Mouse (Mus musculus) brown adipose tissue, adult 24 weeks (tissue): ENCODE data around the gene Tfcp2. TPM values are rescaled to one million over a fixed set of nuclear protein-coding genes. Genes with fewer than 3 reads are reported as not detected.

Source experiments
- H3K27ac ChIP-seq: fragments of 200-500 bp; replicated peaks from 2 replicates; pipeline ENCODE4 v1.5.1; 2012; ENCODE audit warnings: low read depth, mild to moderate bottlenecking, low read length
- H3K4me1 ChIP-seq: fragments of 200-500 bp; 2 replicates; pipeline ENCODE4 v1.6.1; 2012; ENCODE audit warnings: low read length, mixed read lengths; ENCODE audit not compliant: control insufficient read depth, insufficient read depth, insufficient read length
- H3K4me3 ChIP-seq: fragments of 200-500 bp; 2 replicates; pipeline ENCODE4 v1.5.1; 2012; ENCODE audit warnings: low read depth, mild to moderate bottlenecking, low read length, moderate library complexity; ENCODE audit not compliant: insufficient read depth
- polyA plus RNA-seq: library from polyadenylated mRNA; stranded (reverse); fragments of >200 nt; gene quantifications from 2 replicates; pipeline ENCODE4 v1.2.4, GENCODE M21; 2012; ENCODE audit not compliant: missing spikeins, insufficient read depth, insufficient read length

Tfcp2 gene
- polyA plus RNA-seq = 7.2 and 11.7 TPM in 2 replicates

GRCm38 (mm10) chr15:100551326-100552307 is at the start of gene Tfcp2:
Gene Tfcp2, minus strand, starts transcription at chr15:100552008.
- Histone ChIP-seq H3K4me1 (no peaks in the 10 kb centered on the region), H3K4me3 (peak within 1 kb of the TSS; percentile 76), H3K27ac (peak within 1 kb of the TSS; percentile 74)

- no peak overlapping the region for H3K27ac ChIP-seq
- no peaks in the 10 kb centered on the region for H3K4me1 ChIP-seq
- H3K4me3 ChIP-seq = peak overlapping the region; percentile 88
Measured at GRCm38 (mm10) chr15:100600696-100601272, 49.0 kb upstream of the Tfcp2 start.

GRCm38 (mm10) chr15:100600047-100600695 is 48.4 kb upstream of the Tfcp2 start:
- Histone ChIP-seq H3K4me1 (no peaks in the 10 kb centered on the region), H3K27ac (0 out of 2 replicates have a peak overlapping the region, but pooled peaks have one; percentile 1), H3K4me3 (peak overlapping the region; percentile 88)

- H3K4me1 ChIP-seq = no peaks in the 10 kb centered on the region
- H3K4me3 ChIP-seq = peak within 1 kb of the TSS; percentile 88
- peak within 1 kb of the TSS; percentile 76 for H3K27ac ChIP-seq
Measured at GRCm38 (mm10) chr15:100599276-100600046, 47.7 kb upstream of the Tfcp2 start, which contains the start of gene Pou6f1. Gene Pou6f1, minus strand, starts transcription at chr15:100599984.

- Histone ChIP-seq H3K27ac (peak overlapping the region; percentile 76), H3K4me3 (peak overlapping the region; percentile 88)
Measured at GRCm38 (mm10) chr15:100598883-100599275, 47.1 kb upstream of the Tfcp2 start.

GRCm38 (mm10) chr15:100598287-100598882 is 46.6 kb upstream of the Tfcp2 start:
- Histone ChIP-seq H3K4me1 (no peaks in the 10 kb centered on the region), H3K27ac (peak overlapping the region; percentile 76), H3K4me3 (peak overlapping the region; percentile 88)

More at GRCm38 (mm10) chr15:100598883-100599275, 47.1 kb upstream of the Tfcp2 start:
- no peaks in the 10 kb centered on the region for H3K4me1 ChIP-seq

- no peak overlapping the region for H3K4me3 ChIP-seq
- peaks cover 4% of the 10 kb centered on the region; the same call in 1 of the 2 replicates for H3K4me1 ChIP-seq
- no peak overlapping the region for H3K27ac ChIP-seq
Measured at GRCm38 (mm10) chr15:100592817-100593216, 41.0 kb upstream of the Tfcp2 start.

- peaks cover 8% of the 10 kb centered on the region; the same call in 1 of the 2 replicates for H3K4me1 ChIP-seq
Measured at GRCm38 (mm10) chr15:100590436-100590835, 38.6 kb upstream of the Tfcp2 start.

GRCm38 (mm10) chr15:100588297-100588696 is 36.5 kb upstream of the Tfcp2 start:
- peak overlapping the region; percentile 70 for H3K27ac ChIP-seq
- peaks cover 8% of the 10 kb centered on the region; the same call in 1 of the 2 replicates for H3K4me1 ChIP-seq
- H3K4me3 ChIP-seq = no peak overlapping the region

More at GRCm38 (mm10) chr15:100590436-100590835, 38.6 kb upstream of the Tfcp2 start:
- H3K27ac ChIP-seq = no peak overlapping the region
- H3K4me3 ChIP-seq = no peak overlapping the region

GRCm38 (mm10) chr15:100587166-100587565 is 35.4 kb upstream of the Tfcp2 start:
- peaks cover 8% of the 10 kb centered on the region; the same call in 1 of the 2 replicates for H3K4me1 ChIP-seq
- H3K4me3 ChIP-seq = no peak overlapping the region
- H3K27ac ChIP-seq = peak overlapping the region; percentile 70; the same call in 1 of the 2 replicates

- Histone ChIP-seq H3K27ac (no peak overlapping the region), H3K4me1 (peaks cover 8% of the 10 kb centered on the region; the same call in 1 of the 2 replicates), H3K4me3 (no peak overlapping the region)
Measured at GRCm38 (mm10) chr15:100585931-100586330, 34.1 kb upstream of the Tfcp2 start.

- no peak overlapping the region for H3K4me3 ChIP-seq
- no peaks in the 10 kb centered on the region for H3K4me1 ChIP-seq
Measured at GRCm38 (mm10) chr15:100580108-100580507, 28.3 kb upstream of the Tfcp2 start.

GRCm38 (mm10) chr15:100577972-100578371 is 26.2 kb upstream of the Tfcp2 start:
- Histone ChIP-seq H3K27ac (no peak overlapping the region), H3K4me1 (0 out of 2 replicates have a peak, but pooled peaks cover 3% of the 10 kb centered on the region)

More at GRCm38 (mm10) chr15:100580108-100580507, 28.3 kb upstream of the Tfcp2 start:
- H3K27ac ChIP-seq = no peak overlapping the region

GRCm38 (mm10) chr15:100576810-100577209 is 25.0 kb upstream of the Tfcp2 start:
- H3K4me1 ChIP-seq = 0 out of 2 replicates have a peak, but pooled peaks cover 3% of the 10 kb centered on the region

More at GRCm38 (mm10) chr15:100577972-100578371, 26.2 kb upstream of the Tfcp2 start:
- H3K4me3 ChIP-seq = no peak overlapping the region

More at GRCm38 (mm10) chr15:100576810-100577209, 25.0 kb upstream of the Tfcp2 start:
- H3K27ac ChIP-seq = no peak overlapping the region
- H3K4me3 ChIP-seq = no peak overlapping the region
